Mouse (Mus musculus) activated CD4-positive, CD25-positive, alpha-beta regulatory T cell (primary cell): Measurements from ENCODE around the gene Olfr211. TPM values are rescaled to one million over a fixed set of nuclear protein-coding genes. Genes with fewer than 3 reads are reported as not detected.

ENCODE experiments used
- polyA plus RNA-seq, 2 experiments: library from polyadenylated mRNA; unstranded; fragments of 100-300 nt; shearing (Covaris generic); gene quantifications; one replicate each; pipeline ENCODE4 v1.2.1; 2017

The Olfr211 gene
- not detected for polyA plus RNA-seq

DNA sequence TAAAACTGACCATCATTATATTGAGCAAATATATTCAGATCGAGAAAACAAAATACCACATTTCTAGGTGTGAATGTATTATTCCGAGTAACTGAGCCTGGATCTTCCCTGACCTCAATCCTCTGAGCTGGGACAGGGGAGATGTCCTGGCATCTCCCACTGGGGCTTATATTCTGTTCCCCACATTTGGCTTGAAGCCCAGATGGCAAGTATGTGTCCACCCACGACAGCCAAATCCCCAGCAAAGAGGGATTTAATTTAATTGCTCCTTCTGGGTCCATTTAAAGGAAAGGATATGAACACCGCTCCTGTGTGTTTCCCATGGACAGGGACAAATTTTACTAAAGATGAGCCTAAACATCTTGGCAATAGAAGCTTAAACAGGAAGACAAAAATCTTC is at the start of gene Olfr211:
TSS of gene Olfr211 (plus strand) at position 301 of the 400 bp plus-strand sequence.

DNA sequence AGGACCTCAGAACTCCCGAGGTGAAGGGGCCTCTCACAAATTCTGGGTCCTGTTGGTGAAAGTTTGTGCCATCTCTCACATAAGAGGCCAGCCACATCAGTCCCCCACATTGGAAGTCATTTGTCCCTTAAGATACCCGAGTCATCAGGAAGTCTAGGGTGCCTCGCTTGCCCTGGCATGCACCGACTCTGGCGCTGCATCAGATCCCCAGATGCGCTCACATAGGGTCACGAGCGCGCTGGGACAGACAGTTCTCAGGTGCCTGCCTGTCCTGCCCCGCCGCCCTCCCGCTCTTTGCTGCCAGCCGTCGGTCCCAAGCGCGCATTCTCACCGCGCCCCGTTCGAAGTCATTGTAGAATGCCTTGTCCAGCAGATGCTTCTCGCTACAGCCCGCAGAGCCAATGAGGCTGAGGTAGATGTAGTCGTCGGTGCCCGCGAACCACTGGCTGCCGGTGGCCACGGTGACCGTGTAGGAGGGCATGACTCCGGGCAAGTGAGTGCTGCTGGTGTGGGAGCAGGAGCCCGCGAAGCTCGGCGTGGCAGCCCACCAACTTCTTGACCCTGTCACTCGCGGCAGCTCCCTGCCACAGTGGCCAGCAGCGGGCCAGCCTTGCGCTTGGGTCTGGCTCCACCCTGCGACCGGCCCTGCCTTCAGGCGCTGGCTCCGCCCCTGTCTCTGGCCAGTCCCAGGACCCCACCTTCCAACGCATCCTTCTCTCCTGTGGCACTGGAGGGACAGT is 28.2 kb upstream of the Olfr211 start, which contains the start of gene Alox5:
TSS of gene Alox5 (minus strand) at position 635 of the 740 bp plus-strand sequence.

GRCm38 (mm10) chr6:116506302-116507003 is 17.6 kb downstream of the Olfr211 start, which contains the start of gene Olfr212:
Olfr212 (plus strand) TSS chr6:116506516.

DNA sequence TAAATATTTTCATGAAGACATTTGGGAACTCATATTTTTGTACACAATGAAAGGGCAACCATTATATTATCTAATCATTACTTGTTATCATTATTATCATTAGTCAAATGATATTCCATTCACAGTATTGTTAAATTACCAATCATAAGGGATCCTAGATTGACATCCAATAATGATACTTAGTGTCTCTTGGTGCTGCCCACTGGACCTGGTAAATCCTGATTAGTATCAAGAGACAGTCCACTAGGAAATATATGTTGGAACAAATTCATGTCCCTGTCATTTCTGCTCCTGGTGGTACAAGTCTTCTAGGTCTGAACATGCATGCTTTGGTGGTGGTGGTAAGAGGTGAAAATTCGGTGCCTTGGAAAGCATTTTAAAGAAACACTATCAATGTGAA is 49.3 kb downstream of the Olfr211 start, which contains the start of gene Olfr213:
TSS of gene Olfr213 (plus strand) at position 301 of the 400 bp plus-strand sequence.

Other genes starting within 250 kb of the Olfr211 start
- 1 to 10 TPM; 1.8 to 3.1 TPM for gene Zfand4, start 224.9 kb upstream of the Olfr211 start, polyA plus RNA-seq
- gene March8, start 151.1 kb upstream of the Olfr211 start, polyA plus RNA-seq = 1 to 10 TPM; 1.5 to 4.4 TPM
- under 1 TPM in 1 of 2 experiments, not detected in 1; 0.15 TPM for gene Alox5, start 27.9 kb upstream of the Olfr211 start, polyA plus RNA-seq
- under 1 TPM in 1 of 2 experiments, not detected in 1; 0.12 TPM for gene Olfr212, start 17.4 kb downstream of the Olfr211 start, polyA plus RNA-seq
- gene Olfr213, start 49.4 kb downstream of the Olfr211 start, polyA plus RNA-seq = not detected
- gene Gm5580, start 62.0 kb downstream of the Olfr211 start, polyA plus RNA-seq = under 1 TPM; 0.47 to 0.55 TPM
- gene Olfr214, start 65.1 kb downstream of the Olfr211 start, polyA plus RNA-seq = not detected
- gene Olfr215, start 95.1 kb downstream of the Olfr211 start, polyA plus RNA-seq = under 1 TPM in 1 of 2 experiments, not detected in 1; 0.43 TPM
- 10 to 100 TPM; 27.9 to 39.6 TPM for gene Zfp422, start 139.9 kb downstream of the Olfr211 start, polyA plus RNA-seq
- not detected for gene Depp1, start 161.5 kb downstream of the Olfr211 start, polyA plus RNA-seq
- 1 to 10 TPM; 1.4 to 1.6 TPM for gene Rassf4, start 184.9 kb downstream of the Olfr211 start, polyA plus RNA-seq
- under 1 TPM; 0.04 to 0.09 TPM for gene Tmem72, start 227.8 kb downstream of the Olfr211 start, polyA plus RNA-seq